Mouse (Mus musculus): ENCODE data around the gene Dll1. TPM values are rescaled to one million over a fixed set of nuclear protein-coding genes. Genes with fewer than 3 reads are reported as not detected.

Gene Dll1
- polyA plus RNA-seq, 1 experiment from 2014 or later = 6.6 TPM

DNA sequence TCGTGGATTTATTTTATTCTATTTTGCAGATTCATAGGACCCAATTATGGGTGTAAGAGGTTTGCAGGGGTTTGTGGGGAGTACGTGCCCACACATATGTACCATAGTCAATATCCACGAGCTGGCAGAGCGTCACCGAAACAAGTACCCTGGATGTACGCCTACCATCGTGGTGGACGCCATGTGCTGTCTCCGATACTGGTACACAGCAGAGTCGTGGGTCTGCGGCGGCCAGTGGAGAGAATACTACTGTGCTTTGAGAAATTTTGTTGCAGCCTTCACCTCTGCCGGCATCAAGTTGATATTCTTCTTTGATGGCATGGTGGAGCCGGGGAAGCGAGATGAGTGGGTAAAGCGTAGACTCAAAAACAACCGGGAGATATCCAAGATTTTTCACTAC, 25.0 kb upstream of the Dll1 start:
- no peak overlapping the region for H3K9ac ChIP-seq
- no peaks in the 10 kb centered on the region for H3K9me3 ChIP-seq
- no peak overlapping the region for H3K4me3 ChIP-seq
- peaks cover 9% of the 10 kb centered on the region for H3K4me1 ChIP-seq
- no peak overlapping the region for H3K27ac ChIP-seq (replicated peaks)
- H3K27me3 ChIP-seq (replicated peaks) = no peaks in the 10 kb centered on the region
- ATAC-seq (ENCODE audit: extremely low read depth, insufficient number of reproducible peaks, low FRiP score, low TSS enrichment) = no peak
- peaks cover 48% of the 10 kb centered on the region for H3K36me3 ChIP-seq
- WGBS = 95% methylated on average over 17 of the region's 17 CpGs
- H3K4me2 ChIP-seq = no peak overlapping the region

DNA sequence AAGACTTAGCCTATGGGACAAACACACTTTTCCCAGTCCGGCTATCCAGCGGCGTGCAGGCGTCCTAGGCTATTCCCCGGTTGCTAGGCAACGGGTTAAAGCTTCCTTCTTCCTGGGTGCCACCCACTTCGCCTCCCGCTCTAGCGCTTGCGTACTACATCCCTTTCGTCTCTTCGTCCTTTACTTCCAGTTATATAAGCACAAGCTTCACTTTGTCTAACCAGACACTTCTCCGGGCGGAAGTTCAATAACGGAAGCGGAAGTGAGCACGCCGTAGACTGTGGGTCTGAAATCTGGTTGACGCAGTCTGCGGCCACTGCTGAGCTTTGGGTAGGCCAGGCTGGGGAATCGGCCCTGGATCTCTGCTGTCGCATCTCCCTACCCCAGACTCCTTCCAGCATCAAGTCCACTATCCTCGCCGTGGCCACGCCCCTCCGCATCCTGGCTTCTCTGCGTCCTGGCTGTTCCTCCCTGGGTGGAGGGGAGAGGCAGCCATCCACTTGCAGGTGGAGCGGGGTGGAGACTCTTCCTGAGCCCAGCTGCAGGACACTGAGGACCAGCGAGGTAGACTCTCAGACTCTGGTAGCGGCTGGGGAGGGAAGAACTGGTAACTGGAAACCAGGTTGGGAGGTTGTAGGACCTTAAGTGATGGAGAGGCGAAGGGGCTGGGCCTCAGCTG, 19.5 kb upstream of the Dll1 start, which contains the start of gene Fam120b:
Gene Fam120b (plus strand): TSS at position 206 of the 679 bp plus-strand sequence.
- ATAC-seq (ENCODE audit: extremely low read depth, insufficient number of reproducible peaks, low FRiP score, low TSS enrichment) = peak; percentile 87
- Histone ChIP-seq H3K9me3 (no peaks in the 10 kb centered on the region), H3K27ac (replicated peaks) (peak within 1 kb of the TSS; percentile 82), H3K4me2 (peak within 1 kb of the TSS; percentile 85), H3K4me3 (peak within 1 kb of the TSS; percentile 93), H3K4me1 (peaks cover 17% of the 10 kb centered on the region), H3K9ac (peak within 1 kb of the TSS; percentile 94), H3K36me3 (no peaks in the 10 kb centered on the region), H3K27me3 (replicated peaks) (peaks cover 17% of the 10 kb centered on the region)
- WGBS = 1% methylated on average over 31 of the region's 31 CpGs

DNA sequence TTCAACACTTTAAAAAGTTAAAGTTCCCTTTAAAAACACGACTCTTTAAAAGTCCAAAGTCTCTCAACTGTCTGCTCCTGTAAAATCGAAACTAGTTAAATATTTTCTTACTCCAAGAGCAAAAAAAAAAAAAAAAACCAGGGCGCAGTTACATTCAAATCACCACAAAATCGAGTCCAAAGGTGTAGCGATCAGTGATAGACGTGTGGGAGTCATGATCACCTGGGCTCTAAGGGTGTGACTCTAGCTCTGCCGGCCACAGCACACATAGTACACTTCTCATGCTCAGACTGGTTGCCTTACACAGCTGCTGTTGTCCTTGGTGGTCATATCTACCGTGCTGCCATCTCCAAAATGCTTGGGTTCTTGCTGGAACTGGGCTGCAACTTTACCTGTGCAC, 12.7 kb upstream of the Dll1 start:
- H3K4me3 ChIP-seq = no peak overlapping the region
- no peak for ATAC-seq (ENCODE audit: extremely low read depth, insufficient number of reproducible peaks, low FRiP score, low TSS enrichment)
- 67% methylated on average over 8 of the region's 8 CpGs for WGBS
- H3K9ac ChIP-seq = no peak overlapping the region
- H3K27me3 ChIP-seq (replicated peaks) = peaks cover 36% of the 10 kb centered on the region
- H3K4me1 ChIP-seq = no peaks in the 10 kb centered on the region
- no peaks in the 10 kb centered on the region for H3K36me3 ChIP-seq
- H3K4me2 ChIP-seq = no peak overlapping the region
- H3K9me3 ChIP-seq = no peaks in the 10 kb centered on the region
- no peak overlapping the region for H3K27ac ChIP-seq (replicated peaks)

DNA sequence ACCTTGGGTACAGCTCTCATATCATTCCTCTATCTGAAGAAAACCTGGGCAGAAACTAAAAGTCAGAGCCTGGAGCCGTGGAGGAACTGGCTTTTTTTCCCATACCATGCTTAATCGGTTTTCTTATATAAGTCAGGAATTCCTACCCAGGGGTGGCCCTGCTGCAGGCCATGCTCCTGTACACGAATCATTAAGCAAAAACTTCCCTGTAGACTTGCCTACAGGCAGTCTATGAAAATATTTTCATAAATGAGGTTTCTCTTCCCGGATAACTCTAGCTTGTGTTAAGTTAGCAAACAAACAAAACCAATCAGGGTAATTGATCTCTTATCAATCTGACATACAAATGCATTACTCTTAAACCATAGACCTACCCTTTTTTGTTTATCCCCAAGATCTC, 12.2 kb upstream of the Dll1 start:
- no peak overlapping the region for H3K9ac ChIP-seq
- 68% methylated on average over 4 of the region's 4 CpGs for WGBS
- no peak for ATAC-seq (ENCODE audit: extremely low read depth, insufficient number of reproducible peaks, low FRiP score, low TSS enrichment)

DNA sequence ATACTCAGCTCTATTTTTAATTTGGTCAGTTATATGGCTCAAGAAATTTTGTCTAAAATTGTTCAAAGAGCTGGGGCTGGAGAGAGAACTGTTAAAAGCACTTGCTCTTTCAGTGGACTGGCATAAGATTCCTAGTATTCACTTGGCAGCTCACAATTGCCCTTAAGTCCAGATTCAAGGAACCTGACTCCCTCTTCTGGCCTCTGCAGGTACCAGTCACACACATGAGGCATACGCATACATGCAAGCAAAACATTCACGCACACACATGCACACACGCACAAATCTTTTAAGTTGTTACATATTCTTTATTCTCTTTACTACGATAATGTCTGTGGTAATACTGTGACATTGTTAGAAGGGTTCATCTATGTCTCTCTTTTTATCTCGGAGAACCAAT, 6.7 kb upstream of the Dll1 start:
- Histone ChIP-seq H3K36me3 (no peaks in the 10 kb centered on the region), H3K4me1 (peaks cover 14% of the 10 kb centered on the region), H3K27ac (replicated peaks) (no peak overlapping the region), H3K4me3 (no peak overlapping the region), H3K4me2 (no peak overlapping the region), H3K9me3 (0 out of 2 replicates have a peak, but pooled peaks cover 3% of the 10 kb centered on the region), H3K9ac (no peak overlapping the region), H3K27me3 (replicated peaks) (peaks cover 76% of the 10 kb centered on the region)
- 87% methylated on average over 5 of the region's 5 CpGs for WGBS
- no peak for ATAC-seq (ENCODE audit: extremely low read depth, insufficient number of reproducible peaks, low FRiP score, low TSS enrichment)

More for the DNA sequence above, 12.2 kb upstream of the Dll1 start:
- Histone ChIP-seq H3K4me3 (no peak overlapping the region), H3K27ac (replicated peaks) (no peak overlapping the region), H3K4me2 (no peak overlapping the region), H3K4me1 (no peaks in the 10 kb centered on the region), H3K27me3 (replicated peaks) (peaks cover 35% of the 10 kb centered on the region), H3K36me3 (no peaks in the 10 kb centered on the region), H3K9me3 (no peaks in the 10 kb centered on the region)

DNA sequence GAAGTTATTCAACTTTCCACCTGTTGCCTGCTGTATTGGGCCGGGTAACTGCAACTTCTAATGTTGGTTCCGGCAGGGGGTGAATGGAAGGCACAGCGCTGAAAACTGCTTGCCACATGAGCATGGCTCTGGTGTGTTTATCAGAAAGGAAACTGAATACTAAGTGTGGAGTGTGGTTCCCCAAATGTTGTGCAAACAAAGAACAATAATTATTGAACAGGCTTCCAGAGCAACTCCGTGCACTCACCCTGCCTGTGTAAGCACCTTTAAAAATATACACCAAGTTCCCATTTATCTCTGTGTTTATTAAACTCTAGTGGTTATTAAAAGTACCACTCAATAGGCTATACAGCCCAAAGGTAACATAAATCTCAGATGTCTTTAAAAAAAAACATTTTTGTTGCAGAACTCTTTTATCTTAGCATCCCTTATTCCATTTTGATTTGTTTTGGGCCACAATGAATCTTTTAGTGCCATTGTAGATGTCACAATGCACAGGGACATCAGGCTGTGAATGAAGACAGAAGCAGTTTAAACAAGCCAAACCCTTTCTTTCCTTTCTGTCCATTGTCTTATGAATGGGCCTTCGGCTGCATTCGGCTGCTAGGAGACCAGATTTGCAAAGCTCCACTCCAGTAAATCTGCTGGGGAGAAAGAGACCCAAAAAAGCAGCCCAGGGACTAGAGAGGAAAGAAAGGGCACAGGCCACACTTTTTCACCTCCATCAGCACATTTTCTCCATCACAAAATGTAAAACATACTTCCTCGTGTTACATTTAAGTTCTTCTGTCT, 5.4 kb upstream of the Dll1 start:
- WGBS = 40% methylated on average over 7 of the region's 7 CpGs
- Histone ChIP-seq H3K27me3 (replicated peaks) (peaks cover 86% of the 10 kb centered on the region), H3K27ac (replicated peaks) (no peak overlapping the region), H3K9ac (no peak overlapping the region), H3K4me1 (peaks cover 20% of the 10 kb centered on the region), H3K36me3 (no peaks in the 10 kb centered on the region), H3K4me2 (no peak overlapping the region), H3K4me3 (no peak overlapping the region), H3K9me3 (0 out of 2 replicates have a peak, but pooled peaks cover 3% of the 10 kb centered on the region)
- ATAC-seq (ENCODE audit: extremely low read depth, insufficient number of reproducible peaks, low FRiP score, low TSS enrichment) = no peak

DNA sequence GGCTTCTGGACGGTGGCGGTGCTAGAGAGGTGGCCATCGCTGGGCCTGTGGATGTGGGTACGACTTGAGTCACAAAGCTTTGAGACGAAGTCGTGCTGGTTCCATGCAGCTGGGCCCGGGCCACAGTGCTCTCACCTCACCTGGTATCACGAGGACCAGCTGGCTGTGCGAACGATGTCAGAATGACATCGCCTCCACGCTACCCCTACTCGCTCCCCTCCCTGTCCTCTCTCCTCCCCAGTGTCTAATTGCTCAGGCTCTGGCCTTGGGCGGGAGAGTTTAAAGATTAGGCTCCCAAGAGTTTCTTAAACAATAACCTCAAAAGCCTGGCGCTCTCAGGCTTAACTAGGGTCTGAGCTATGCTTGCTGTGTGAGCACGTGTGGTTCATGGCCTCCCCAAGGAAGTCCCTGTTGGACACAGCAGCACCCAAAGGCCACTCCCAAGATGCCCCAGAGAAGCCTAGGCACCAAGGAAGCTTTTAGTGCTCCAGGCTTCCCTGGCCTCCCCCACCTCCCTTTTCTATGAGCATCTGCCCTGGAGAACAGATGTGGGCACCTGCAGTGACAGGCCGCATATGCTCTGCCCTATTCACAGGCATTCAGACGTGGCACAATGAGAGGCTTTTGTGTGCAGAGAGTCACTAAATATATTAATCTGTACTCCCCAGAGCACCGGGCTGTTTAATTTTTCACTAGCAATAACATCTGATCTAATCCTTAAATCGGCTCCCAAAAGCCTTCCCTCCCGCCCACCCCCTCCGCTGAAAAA, 4.6 kb upstream of the Dll1 start:
- H3K27me3 ChIP-seq (replicated peaks) = peaks cover 88% of the 10 kb centered on the region
- 13% methylated on average over 22 of the region's 22 CpGs for WGBS
- no peak overlapping the region for H3K27ac ChIP-seq (replicated peaks)
- H3K36me3 ChIP-seq = no peaks in the 10 kb centered on the region
- no peak for ATAC-seq (ENCODE audit: extremely low read depth, insufficient number of reproducible peaks, low FRiP score, low TSS enrichment)
- peak overlapping the region; percentile 94 for H3K4me2 ChIP-seq
- H3K9me3 ChIP-seq = 0 out of 2 replicates have a peak, but pooled peaks cover 3% of the 10 kb centered on the region
- H3K4me3 ChIP-seq = peak overlapping the region; percentile 57
- peaks cover 28% of the 10 kb centered on the region for H3K4me1 ChIP-seq
- peak overlapping the region; percentile 76 for H3K9ac ChIP-seq

DNA sequence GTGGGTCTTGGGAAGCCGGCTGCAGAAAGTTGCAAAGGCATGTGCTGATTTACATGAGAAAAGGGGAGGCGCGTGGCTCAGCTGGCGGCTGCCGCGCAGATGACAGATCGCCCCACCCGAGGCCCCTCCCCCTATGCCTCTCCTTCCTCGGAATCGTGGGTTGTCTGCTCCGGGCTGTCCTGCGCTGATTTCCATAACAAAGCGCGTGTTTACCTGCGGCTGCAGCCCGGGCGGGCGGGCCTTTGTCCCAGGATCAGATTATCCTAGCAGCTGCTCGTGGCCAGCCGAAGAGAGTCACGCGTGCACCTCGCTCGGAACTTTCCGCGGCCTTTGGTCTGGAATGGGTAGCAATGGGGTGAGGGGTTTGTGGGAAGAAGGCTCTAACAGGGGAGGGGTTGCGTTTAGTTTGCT, 4.0 kb upstream of the Dll1 start:
- ATAC-seq (ENCODE audit: extremely low read depth, insufficient number of reproducible peaks, low FRiP score, low TSS enrichment) = no peak

DNA sequence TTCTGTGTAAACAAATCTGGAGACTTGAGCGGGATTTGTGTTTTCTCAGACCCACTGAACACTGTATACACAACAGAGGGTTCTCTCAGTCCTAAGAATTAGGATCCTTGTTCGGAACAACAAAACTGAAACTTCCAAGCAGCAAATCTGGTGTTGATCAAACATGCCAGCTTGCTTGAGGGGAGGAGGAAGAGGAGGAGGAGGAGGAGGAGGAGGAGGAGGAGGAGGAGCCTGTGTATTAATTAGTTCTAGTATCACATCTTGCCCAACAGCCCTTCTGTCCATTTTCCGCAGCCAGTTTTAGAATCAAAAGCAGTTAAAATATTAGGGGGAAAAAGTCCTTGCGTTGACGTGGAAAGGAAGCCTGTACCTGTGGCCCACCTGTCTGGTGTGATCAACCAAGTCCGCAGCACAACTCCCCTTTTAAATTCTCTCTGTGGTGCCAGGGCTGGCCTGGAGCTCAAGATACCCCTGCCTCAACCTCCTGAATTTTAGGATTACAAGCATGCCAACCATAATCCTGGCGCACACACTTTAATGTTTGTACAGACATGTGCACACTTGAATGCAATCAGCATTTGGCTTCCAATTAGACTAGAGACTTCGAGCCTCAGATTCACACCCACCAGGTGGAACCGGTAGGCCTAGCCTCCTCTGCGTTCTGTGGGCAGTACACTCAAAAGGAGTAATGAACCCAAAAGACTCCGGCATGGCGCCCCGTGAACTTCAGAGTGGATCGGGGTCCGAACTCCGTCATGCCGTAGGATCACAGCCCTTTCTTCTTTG, 3.3 kb upstream of the Dll1 start:
- no peak for ATAC-seq (ENCODE audit: extremely low read depth, insufficient number of reproducible peaks, low FRiP score, low TSS enrichment)
- H3K9ac ChIP-seq = peak overlapping the region; percentile 76
- H3K9me3 ChIP-seq = 0 out of 2 replicates have a peak, but pooled peaks cover 3% of the 10 kb centered on the region
- 12% methylated on average over 17 of the region's 17 CpGs for WGBS
- H3K4me1 ChIP-seq = peaks cover 33% of the 10 kb centered on the region
- no peak overlapping the region for H3K27ac ChIP-seq (replicated peaks)
- H3K36me3 ChIP-seq = no peaks in the 10 kb centered on the region
- peak overlapping the region; percentile 57 for H3K4me3 ChIP-seq
- peak overlapping the region; percentile 94 for H3K4me2 ChIP-seq
- H3K27me3 ChIP-seq (replicated peaks) = peaks cover 95% of the 10 kb centered on the region

More for the DNA sequence above, 4.0 kb upstream of the Dll1 start:
- Histone ChIP-seq H3K4me1 (peaks cover 30% of the 10 kb centered on the region), H3K4me2 (peak overlapping the region; percentile 94), H3K9ac (peak overlapping the region; percentile 76), H3K4me3 (peak overlapping the region; percentile 57), H3K27ac (replicated peaks) (no peak overlapping the region), H3K9me3 (0 out of 2 replicates have a peak, but pooled peaks cover 3% of the 10 kb centered on the region), H3K27me3 (replicated peaks) (peaks cover 92% of the 10 kb centered on the region), H3K36me3 (no peaks in the 10 kb centered on the region)
- WGBS = under 1% methylated on average over 27 of the region's 27 CpGs

DNA sequence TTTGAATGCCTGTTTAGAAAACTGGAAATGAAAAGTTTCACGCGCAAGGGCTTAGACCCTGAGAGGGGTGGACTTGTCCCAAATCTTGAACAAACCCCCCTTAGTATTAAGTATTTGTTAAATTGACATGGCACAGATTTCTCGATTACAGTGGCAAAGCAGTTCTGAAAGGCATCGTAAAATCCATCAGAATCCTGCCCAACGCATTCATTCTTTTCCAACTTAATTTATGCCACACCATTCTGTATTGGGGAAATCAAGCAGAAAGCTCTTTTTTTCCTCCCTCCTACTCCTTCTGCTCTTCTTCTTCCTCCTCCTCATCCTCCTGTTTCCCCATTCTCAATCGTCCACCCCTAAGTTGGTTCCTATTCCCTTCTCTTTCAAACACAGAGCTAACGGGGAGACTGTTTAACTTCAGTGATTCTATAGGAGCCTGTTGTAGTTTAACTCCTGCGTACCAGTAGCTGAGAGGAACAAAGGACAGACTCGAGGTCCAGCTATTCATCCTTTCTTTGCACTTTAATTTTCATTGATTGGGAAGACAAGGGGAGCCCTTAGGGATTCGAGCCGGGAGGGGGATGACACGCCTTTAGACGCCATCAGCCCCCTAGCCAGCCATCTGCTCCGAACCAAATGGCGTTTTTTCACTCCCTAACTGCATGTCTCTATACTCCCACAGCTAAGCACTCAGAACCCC, 1.9 kb upstream of the Dll1 start:
- ATAC-seq (ENCODE audit: extremely low read depth, insufficient number of reproducible peaks, low FRiP score, low TSS enrichment) = no peak
- no peak overlapping the region for H3K27ac ChIP-seq (replicated peaks)
- 15% methylated on average over 15 of the region's 15 CpGs for WGBS
- H3K9ac ChIP-seq = no peak overlapping the region
- H3K9me3 ChIP-seq = 0 out of 2 replicates have a peak, but pooled peaks cover 3% of the 10 kb centered on the region
- H3K36me3 ChIP-seq = no peaks in the 10 kb centered on the region
- H3K27me3 ChIP-seq (replicated peaks) = peaks cover 96% of the 10 kb centered on the region
- H3K4me2 ChIP-seq = no peak overlapping the region
- H3K4me1 ChIP-seq = peaks cover 40% of the 10 kb centered on the region
- no peak overlapping the region for H3K4me3 ChIP-seq
